Mouse (Mus musculus) stomach, embryonic 15.5 days (tissue): ENCODE measurements around the gene Gpr83. TPM values are rescaled to one million over a fixed set of nuclear protein-coding genes. Genes with fewer than 3 reads are reported as not detected.

Source experiments
- ATAC-seq: fragments of 200-750 bp; cut with Nextera tagmentation; 2 replicates; pipeline ENCODE4 v1.8.0; 2017; ENCODE audit warnings: low read depth, moderate number of reproducible peaks, moderate TSS enrichment; ENCODE audit not compliant: insufficient read depth, low FRiP score
- H3K27ac ChIP-seq: fragments of 300-500 bp; sonication (generic); 2 replicates; pipeline ENCODE4 v1.5.1; 2015; ENCODE audit warnings: mild to moderate bottlenecking, inconsistent platforms
- H3K27me3 ChIP-seq: fragments of 300-500 bp; sonication (generic); replicated peaks from 2 replicates; pipeline ENCODE4 v1.6.1; 2015; ENCODE audit warnings: inconsistent platforms
- H3K36me3 ChIP-seq: fragments of 300-500 bp; sonication (generic); 2 replicates; pipeline ENCODE4 v1.6.1; 2015; ENCODE audit warnings: inconsistent platforms
- H3K4me1 ChIP-seq: fragments of 300-500 bp; sonication (generic); 2 replicates; pipeline ENCODE4 v1.6.1; 2015; ENCODE audit warnings: inconsistent platforms
- H3K4me2 ChIP-seq: fragments of 300-500 bp; sonication (generic); 2 replicates; pipeline ENCODE4 v1.6.1; 2015; ENCODE audit warnings: mild to moderate bottlenecking, inconsistent platforms
- H3K4me3 ChIP-seq: fragments of 300-500 bp; sonication (generic); replicated peaks from 2 replicates; pipeline ENCODE4 v1.5.1; 2015; ENCODE audit warnings: inconsistent platforms
- H3K9ac ChIP-seq: fragments of 300-500 bp; sonication (generic); 2 replicates; pipeline ENCODE4 v1.6.1; 2015; ENCODE audit warnings: inconsistent platforms
- H3K9me3 ChIP-seq: fragments of 300-500 bp; sonication (generic); 2 replicates; pipeline ENCODE4 v1.6.1; 2016; ENCODE audit warnings: inconsistent platforms
- WGBS: fragments of 180-500 bp; shearing (Covaris S2); methylation state at CpG from one replicate; pipeline ENCODE4 v1.1.7; 2015; 5-methylcytosine and 5-hydroxymethylcytosine counted together
- polyA plus RNA-seq: library from polyadenylated mRNA; unstranded; fragments of >200 nt; fragmentation: Nextera tagmentation; extraction: Ambion mirVana; gene quantifications from 2 replicates; pipeline ENCODE4 v1.2.1, GENCODE M21; 2015

The Gpr83 gene
- polyA plus RNA-seq, 1 experiment from 2014 or later, result 0.54 TPM

GRCm38 (mm10) chr9:14917661-14918060 is 57.7 kb downstream of the Gpr83 start:
- Histone ChIP-seq H3K9ac (no peak overlapping the region), H3K27me3 (no peaks in the 10 kb centered on the region), H3K9me3 (no peaks in the 10 kb centered on the region), H3K4me2 (no peak overlapping the region), H3K4me1 (no peaks in the 10 kb centered on the region), H3K4me3 (no peak overlapping the region), H3K36me3 (no peaks in the 10 kb centered on the region), H3K27ac (no peak overlapping the region)
- 100% methylated on average over 2 of the region's 2 CpGs for WGBS
- ATAC-seq, result no peak

- Histone ChIP-seq H3K27me3 (no peaks in the 10 kb centered on the region), H3K9ac (no peak overlapping the region), H3K36me3 (no peaks in the 10 kb centered on the region), H3K4me2 (no peak overlapping the region), H3K27ac (no peak overlapping the region), H3K9me3 (no peaks in the 10 kb centered on the region), H3K4me1 (no peaks in the 10 kb centered on the region), H3K4me3 (no peak overlapping the region)
- ATAC-seq, result no peak
- WGBS, result 34% methylated on average over 5 of the region's 5 CpGs
Observed at GRCm38 (mm10) chr9:14918825-14919668, 59.0 kb downstream of the Gpr83 start.

Other genes with a start within 250 kb of the Gpr83 start
- 16.8 and 17.2 TPM in 2 replicates for gene Amotl1, start 215.2 kb upstream of the Gpr83 start, polyA plus RNA-seq
- 0.10 and 0.14 TPM in 2 replicates for gene Piwil4, start 119.5 kb upstream of the Gpr83 start, polyA plus RNA-seq
- 6.6 and 7.5 TPM in 2 replicates for gene Fut4, start 107.8 kb upstream of the Gpr83 start, polyA plus RNA-seq
- gene 1700012B09Rik, start 89.2 kb upstream of the Gpr83 start, polyA plus RNA-seq, result not detected in 2 replicates
- 20.2 and 24.7 TPM in 2 replicates for gene Mre11a, start 75.6 kb upstream of the Gpr83 start, polyA plus RNA-seq
- gene Ankrd49, start 75.4 kb upstream of the Gpr83 start, polyA plus RNA-seq, result 39.6 and 42.6 TPM in 2 replicates
- not detected in 2 replicates for gene Izumo1r, start 43.7 kb downstream of the Gpr83 start, polyA plus RNA-seq
- gene Panx1, start 185.3 kb downstream of the Gpr83 start, polyA plus RNA-seq, result 39.7 and 41.5 TPM in 2 replicates